Mouse (Mus musculus): ENCODE data around the gene Pibf1. TPM values are rescaled to one million over a fixed set of nuclear protein-coding genes. Genes with fewer than 3 reads are reported as not detected.

The Pibf1 gene
- polyA plus RNA-seq, 1 experiment from 2014 or later = 17.2 TPM

DNA sequence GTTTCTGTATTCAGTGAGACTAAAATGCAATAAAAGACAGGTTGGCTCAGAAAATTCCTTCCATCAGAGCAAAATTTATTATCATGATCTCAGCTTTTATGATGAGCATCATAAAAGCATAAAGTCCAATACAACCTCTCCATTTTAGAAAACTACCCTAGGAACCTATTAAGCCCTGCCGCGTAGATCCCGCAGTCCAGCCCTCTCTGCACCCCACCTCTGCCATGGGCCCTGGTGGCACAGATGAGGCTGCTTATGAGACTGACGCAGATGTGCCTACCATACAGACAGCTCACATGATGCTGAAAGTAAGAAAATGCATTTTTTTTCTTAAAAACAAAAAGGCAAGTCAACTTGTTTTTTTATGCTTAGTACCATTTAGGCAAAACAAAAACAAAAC lies 126.7 kb downstream of the Pibf1 start:
- no peak for ATAC-seq
- 97% methylated on average over 4 of the region's 4 CpGs for WGBS
- Histone ChIP-seq H3K9me3 (replicated peaks; ENCODE audit: control insufficient read depth, low read length, poor library complexity, severe bottlenecking) (no peaks in the 10 kb centered on the region), H3K4me3 (ENCODE audit: low read depth, low read length) (no peak overlapping the region), H3K36me3 (ENCODE audit: control insufficient read depth, insufficient read depth, low read length) (no peaks in the 10 kb centered on the region), H3K27ac (ENCODE audit: low read length) (no peak overlapping the region), H3K9ac (ENCODE audit: low read depth, low read length) (no peak overlapping the region), H3K4me2 (ENCODE audit: low read length) (no peak overlapping the region), H3K4me1 (ENCODE audit: control insufficient read depth, insufficient read depth, low read length) (no peaks in the 10 kb centered on the region), H3K27me3 (ENCODE audit: control insufficient read depth, insufficient read depth, low read depth, low read length) (no peaks in the 10 kb centered on the region)

DNA sequence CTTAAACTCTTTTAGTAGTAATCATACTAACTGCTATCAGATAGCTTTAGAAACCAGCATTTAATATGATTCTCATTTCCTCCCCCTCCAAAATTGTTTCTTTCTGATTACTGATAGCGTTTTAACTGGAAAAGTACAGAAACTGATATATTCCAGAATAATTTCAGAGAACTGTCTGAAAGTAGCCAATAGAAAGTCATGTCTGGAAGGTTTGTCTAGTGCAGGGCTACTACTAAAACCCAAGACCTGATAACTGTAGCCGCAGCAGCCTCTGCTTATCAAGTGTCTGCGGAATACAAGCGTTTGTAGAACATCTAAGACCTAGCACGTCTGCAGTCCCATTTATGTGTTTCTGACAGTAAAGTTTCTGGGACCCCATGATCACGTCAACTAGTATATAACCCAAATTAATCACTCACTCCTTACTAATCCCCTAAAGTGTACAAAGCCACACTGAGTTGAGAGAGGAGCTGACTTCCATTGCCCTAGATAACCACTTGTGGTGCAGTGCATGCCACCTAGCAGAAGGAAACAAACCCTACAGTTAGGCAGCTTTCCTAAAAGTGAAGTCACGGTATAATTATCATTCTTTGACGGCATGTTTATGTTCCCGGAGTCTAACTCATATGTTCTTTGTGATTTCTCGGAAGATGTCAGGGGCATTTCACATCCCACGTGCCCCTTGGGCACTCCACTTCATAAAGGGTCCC lies 130.0 kb downstream of the Pibf1 start:
- H3K4me1 ChIP-seq (ENCODE audit: control insufficient read depth, insufficient read depth, low read length) = no peaks in the 10 kb centered on the region
- H3K4me2 ChIP-seq (ENCODE audit: low read length) = no peak overlapping the region
- H3K36me3 ChIP-seq (ENCODE audit: control insufficient read depth, insufficient read depth, low read length) = no peaks in the 10 kb centered on the region
- 93% methylated on average over 11 of the region's 11 CpGs for WGBS
- H3K27me3 ChIP-seq (ENCODE audit: control insufficient read depth, insufficient read depth, low read depth, low read length) = no peaks in the 10 kb centered on the region
- no peak overlapping the region for H3K27ac ChIP-seq (ENCODE audit: low read length)
- H3K9ac ChIP-seq (ENCODE audit: low read depth, low read length) = no peak overlapping the region
- no peaks in the 10 kb centered on the region for H3K9me3 ChIP-seq (replicated peaks; ENCODE audit: control insufficient read depth, low read length, poor library complexity, severe bottlenecking)
- no peak overlapping the region for H3K4me3 ChIP-seq (ENCODE audit: low read depth, low read length)
- no peak for ATAC-seq

DNA sequence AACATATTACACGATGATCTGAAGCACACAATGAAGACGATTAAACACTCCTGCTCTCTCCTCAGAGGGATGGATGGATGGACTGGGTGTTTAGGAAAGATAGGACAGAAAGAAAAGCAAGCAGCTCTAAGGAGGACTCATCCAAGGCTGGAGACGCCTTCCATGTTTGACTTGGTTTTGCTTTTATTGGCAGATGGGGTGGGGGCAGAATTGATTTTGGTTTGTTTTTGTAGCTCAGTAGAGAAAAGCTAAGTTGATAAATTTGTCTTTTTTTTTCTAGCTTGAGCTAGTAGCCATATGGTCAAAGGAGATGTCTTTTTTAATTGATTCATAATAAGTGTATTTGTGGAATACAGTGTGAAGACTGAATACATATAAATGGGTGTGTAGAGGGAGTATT lies 133.8 kb downstream of the Pibf1 start:
- H3K9ac ChIP-seq (ENCODE audit: low read depth, low read length) = no peak overlapping the region
- WGBS = 94% methylated on average over 3 of the region's 3 CpGs

DNA sequence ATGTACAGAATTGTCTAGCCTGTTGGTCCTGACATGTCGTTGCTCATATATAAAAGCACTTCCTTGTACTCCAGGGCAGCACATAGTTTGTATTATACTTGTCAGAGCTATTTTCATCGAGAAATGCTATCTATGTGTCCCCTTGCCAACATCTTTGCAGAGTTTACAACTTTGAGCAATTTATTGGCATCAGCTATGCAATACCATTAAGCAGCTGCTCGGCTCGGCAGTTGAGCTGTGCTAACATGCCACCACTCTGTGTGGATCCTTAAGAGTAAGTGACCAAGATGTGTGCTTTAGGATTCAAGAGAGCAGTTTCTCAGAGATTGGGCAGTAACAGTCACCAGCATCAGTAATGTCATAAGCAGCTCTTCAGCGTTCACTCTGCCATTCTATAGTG lies 137.9 kb downstream of the Pibf1 start:
- Histone ChIP-seq H3K9ac (ENCODE audit: low read depth, low read length) (no peak overlapping the region), H3K9me3 (replicated peaks; ENCODE audit: control insufficient read depth, low read length, poor library complexity, severe bottlenecking) (no peaks in the 10 kb centered on the region), H3K4me3 (ENCODE audit: low read depth, low read length) (no peak overlapping the region), H3K36me3 (ENCODE audit: control insufficient read depth, insufficient read depth, low read length) (no peaks in the 10 kb centered on the region), H3K4me2 (ENCODE audit: low read length) (no peak overlapping the region), H3K4me1 (ENCODE audit: control insufficient read depth, insufficient read depth, low read length) (no peaks in the 10 kb centered on the region), H3K27me3 (ENCODE audit: control insufficient read depth, insufficient read depth, low read depth, low read length) (no peaks in the 10 kb centered on the region), H3K27ac (ENCODE audit: low read length) (no peak overlapping the region)
- WGBS = 86% methylated on average over 5 of the region's 5 CpGs
- no peak for ATAC-seq

More for the DNA sequence above, 133.8 kb downstream of the Pibf1 start:
- Histone ChIP-seq H3K9me3 (replicated peaks; ENCODE audit: control insufficient read depth, low read length, poor library complexity, severe bottlenecking) (no peaks in the 10 kb centered on the region), H3K4me1 (ENCODE audit: control insufficient read depth, insufficient read depth, low read length) (no peaks in the 10 kb centered on the region), H3K4me3 (ENCODE audit: low read depth, low read length) (no peak overlapping the region), H3K27me3 (ENCODE audit: control insufficient read depth, insufficient read depth, low read depth, low read length) (no peaks in the 10 kb centered on the region), H3K4me2 (ENCODE audit: low read length) (no peak overlapping the region), H3K36me3 (ENCODE audit: control insufficient read depth, insufficient read depth, low read length) (no peaks in the 10 kb centered on the region), H3K27ac (ENCODE audit: low read length) (no peak overlapping the region)
- ATAC-seq = no peak

DNA sequence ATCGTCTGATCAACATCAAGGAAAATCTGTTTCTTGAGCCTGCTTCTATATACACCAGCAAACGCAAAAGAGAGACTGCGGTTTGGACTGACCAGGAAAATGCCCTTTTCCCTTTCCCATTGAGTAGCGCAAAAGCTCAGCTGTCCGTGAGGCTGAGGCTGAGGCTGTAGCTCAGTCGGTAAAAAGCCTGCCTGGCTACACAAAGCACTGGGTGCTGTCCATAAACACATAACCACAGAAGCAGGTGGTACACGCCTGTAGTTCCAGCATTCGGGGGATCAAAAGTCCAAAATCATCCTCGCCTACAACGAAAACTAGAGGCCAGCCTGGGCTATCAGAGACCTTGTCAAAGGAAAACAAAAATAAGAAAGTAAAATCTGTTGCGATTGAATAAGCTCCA lies 141.3 kb downstream of the Pibf1 start:
- no peak overlapping the region for H3K9ac ChIP-seq (ENCODE audit: low read depth, low read length)
- WGBS = 71% methylated on average over 11 of the region's 11 CpGs

DNA sequence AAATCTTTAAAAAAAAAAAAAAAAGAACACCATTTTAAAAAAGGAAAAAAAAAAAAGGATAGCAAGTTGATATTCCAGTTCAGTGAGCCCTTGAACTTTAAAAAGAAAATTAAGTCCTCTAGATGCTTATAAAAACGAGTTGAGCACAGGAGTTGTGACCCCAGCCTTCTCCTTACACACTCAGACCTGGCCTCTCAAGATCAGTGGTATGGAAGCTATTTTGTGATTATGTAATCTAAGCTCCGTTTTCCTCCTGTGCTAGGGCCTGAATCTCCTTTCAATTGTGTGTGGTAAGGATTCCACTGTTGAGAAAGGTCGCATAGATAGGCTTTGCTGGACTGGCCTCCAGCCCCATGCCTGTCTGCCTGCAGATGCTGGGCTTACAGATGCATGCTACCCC lies 145.3 kb downstream of the Pibf1 start:
- no peaks in the 10 kb centered on the region for H3K27me3 ChIP-seq (ENCODE audit: control insufficient read depth, insufficient read depth, low read depth, low read length)
- no peak overlapping the region for H3K4me3 ChIP-seq (ENCODE audit: low read depth, low read length)
- H3K4me1 ChIP-seq (ENCODE audit: control insufficient read depth, insufficient read depth, low read length) = no peaks in the 10 kb centered on the region
- ATAC-seq = no peak
- H3K27ac ChIP-seq (ENCODE audit: low read length) = no peak overlapping the region
- WGBS = 75% methylated on average over 3 of the region's 3 CpGs
- H3K9ac ChIP-seq (ENCODE audit: low read depth, low read length) = no peak overlapping the region
- H3K9me3 ChIP-seq (replicated peaks; ENCODE audit: control insufficient read depth, low read length, poor library complexity, severe bottlenecking) = no peaks in the 10 kb centered on the region
- H3K36me3 ChIP-seq (ENCODE audit: control insufficient read depth, insufficient read depth, low read length) = 0 out of 2 replicates have a peak, but pooled peaks cover 2% of the 10 kb centered on the region
- no peak overlapping the region for H3K4me2 ChIP-seq (ENCODE audit: low read length)

More for the DNA sequence above, 141.3 kb downstream of the Pibf1 start:
- Histone ChIP-seq H3K4me3 (ENCODE audit: low read depth, low read length) (no peak overlapping the region), H3K36me3 (ENCODE audit: control insufficient read depth, insufficient read depth, low read length) (no peaks in the 10 kb centered on the region), H3K4me1 (ENCODE audit: control insufficient read depth, insufficient read depth, low read length) (no peaks in the 10 kb centered on the region), H3K27ac (ENCODE audit: low read length) (no peak overlapping the region), H3K9me3 (replicated peaks; ENCODE audit: control insufficient read depth, low read length, poor library complexity, severe bottlenecking) (no peaks in the 10 kb centered on the region), H3K4me2 (ENCODE audit: low read length) (no peak overlapping the region), H3K27me3 (ENCODE audit: control insufficient read depth, insufficient read depth, low read depth, low read length) (no peaks in the 10 kb centered on the region)
- ATAC-seq = no peak

DNA sequence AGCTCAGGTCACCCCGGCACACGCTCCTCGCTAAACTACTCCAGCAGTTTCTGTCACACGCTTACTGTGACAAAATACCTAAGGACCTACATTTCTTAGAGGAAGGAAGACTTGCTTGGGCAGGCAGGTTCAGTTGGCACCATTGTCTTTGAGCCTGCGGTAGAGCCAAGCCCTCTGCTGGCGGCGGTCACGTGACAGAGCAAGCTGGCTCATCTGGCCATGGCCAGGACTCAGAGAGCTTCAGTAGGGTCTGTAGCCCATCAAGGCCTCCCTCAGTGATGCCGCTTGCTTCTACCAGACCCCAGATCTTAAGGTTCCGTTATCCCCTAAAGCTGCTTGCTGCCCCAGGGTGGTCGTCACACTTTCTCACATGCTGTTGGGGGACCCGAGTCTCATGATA lies 162.8 kb downstream of the Pibf1 start:
- Histone ChIP-seq H3K27me3 (ENCODE audit: control insufficient read depth, insufficient read depth, low read depth, low read length) (no peaks in the 10 kb centered on the region), H3K4me1 (ENCODE audit: control insufficient read depth, insufficient read depth, low read length) (no peaks in the 10 kb centered on the region), H3K27ac (ENCODE audit: low read length) (no peak overlapping the region), H3K4me2 (ENCODE audit: low read length) (no peak overlapping the region), H3K9me3 (replicated peaks; ENCODE audit: control insufficient read depth, low read length, poor library complexity, severe bottlenecking) (no peaks in the 10 kb centered on the region), H3K9ac (ENCODE audit: low read depth, low read length) (no peak overlapping the region), H3K4me3 (ENCODE audit: low read depth, low read length) (no peak overlapping the region), H3K36me3 (ENCODE audit: control insufficient read depth, insufficient read depth, low read length) (0 out of 2 replicates have a peak, but pooled peaks cover 2% of the 10 kb centered on the region)
- ATAC-seq = no peak
- WGBS = 95% methylated on average over 12 of the region's 12 CpGs

DNA sequence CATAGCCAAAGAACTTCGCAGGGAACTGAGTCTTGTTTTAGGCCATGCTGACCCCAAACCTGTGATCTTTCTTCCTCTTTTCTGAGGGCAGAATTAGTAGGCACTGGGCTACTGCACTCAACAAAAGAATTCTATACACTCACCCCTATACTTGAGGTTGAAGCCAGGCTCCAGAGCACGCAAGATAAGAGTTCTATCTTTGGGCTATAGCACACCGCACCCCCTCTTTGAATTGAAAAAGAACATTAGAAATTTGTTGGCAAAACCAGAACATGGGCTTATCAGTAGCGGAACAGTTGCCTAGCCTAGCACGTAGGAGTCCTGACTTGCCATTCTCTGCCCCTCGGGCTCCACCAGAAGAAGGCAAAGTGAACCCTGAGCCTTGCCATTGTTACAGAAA lies 164.6 kb downstream of the Pibf1 start:
- Histone ChIP-seq H3K27ac (ENCODE audit: low read length) (no peak overlapping the region), H3K9ac (ENCODE audit: low read depth, low read length) (no peak overlapping the region), H3K36me3 (ENCODE audit: control insufficient read depth, insufficient read depth, low read length) (0 out of 2 replicates have a peak, but pooled peaks cover 2% of the 10 kb centered on the region), H3K27me3 (ENCODE audit: control insufficient read depth, insufficient read depth, low read depth, low read length) (no peaks in the 10 kb centered on the region), H3K9me3 (replicated peaks; ENCODE audit: control insufficient read depth, low read length, poor library complexity, severe bottlenecking) (0 out of 2 replicates have a peak, but pooled peaks cover 2% of the 10 kb centered on the region), H3K4me3 (ENCODE audit: low read depth, low read length) (no peak overlapping the region), H3K4me2 (ENCODE audit: low read length) (no peak overlapping the region), H3K4me1 (ENCODE audit: control insufficient read depth, insufficient read depth, low read length) (no peaks in the 10 kb centered on the region)
- WGBS = 95% methylated on average over 6 of the region's 6 CpGs
- ATAC-seq = no peak

DNA sequence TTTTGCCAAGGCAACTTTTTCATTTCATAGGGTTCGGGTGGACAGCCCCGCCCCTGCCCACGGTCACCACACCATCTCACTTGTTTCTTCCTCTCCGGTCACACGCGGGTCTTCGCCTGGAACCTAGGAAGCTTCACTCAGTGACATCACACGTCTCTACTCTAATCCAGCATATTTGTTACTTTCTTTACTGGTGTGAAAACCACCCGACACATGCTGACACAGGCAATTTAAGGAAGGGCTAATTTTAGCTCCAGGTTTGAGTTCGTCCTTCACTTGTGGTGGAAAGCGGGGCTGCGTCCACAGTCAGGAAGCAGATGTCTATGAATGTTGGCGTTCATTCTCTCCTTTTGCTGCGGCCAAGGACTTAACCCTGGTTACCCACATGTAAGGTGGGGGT lies 166.6 kb downstream of the Pibf1 start:
- no peak for ATAC-seq
- H3K4me2 ChIP-seq (ENCODE audit: low read length) = no peak overlapping the region
- H3K4me1 ChIP-seq (ENCODE audit: control insufficient read depth, insufficient read depth, low read length) = no peaks in the 10 kb centered on the region
- whole genome bisulfite sequencing = 95% methylated on average over 14 of the region's 14 CpGs
- H3K27me3 ChIP-seq (ENCODE audit: control insufficient read depth, insufficient read depth, low read depth, low read length) = no peaks in the 10 kb centered on the region
- H3K36me3 ChIP-seq (ENCODE audit: control insufficient read depth, insufficient read depth, low read length) = 0 out of 2 replicates have a peak, but pooled peaks cover under 1% of the 10 kb centered on the region
- H3K9me3 ChIP-seq (replicated peaks; ENCODE audit: control insufficient read depth, low read length, poor library complexity, severe bottlenecking) = 0 out of 2 replicates have a peak, but pooled peaks cover 2% of the 10 kb centered on the region
- no peak overlapping the region for H3K27ac ChIP-seq (ENCODE audit: low read length)
- H3K9ac ChIP-seq (ENCODE audit: low read depth, low read length) = no peak overlapping the region
- no peak overlapping the region for H3K4me3 ChIP-seq (ENCODE audit: low read depth, low read length)
